Mouse (Mus musculus) erythroblast, embryonic 14.5 days (primary cell): ENCODE data around the gene Ccdc149.

Source experiments
- GATA1 ChIP-seq: IDR thresholded peaks from 2 replicates; pipeline ENCODE4 v1.6.1; 2012; ENCODE audit warnings: low read length, inconsistent platforms, mixed read lengths
- TAL1 ChIP-seq: IDR thresholded peaks from 3 replicates; pipeline ENCODE4 v1.6.1; 2012; ENCODE audit warnings: low read length, inconsistent platforms, mixed read lengths

DNA sequence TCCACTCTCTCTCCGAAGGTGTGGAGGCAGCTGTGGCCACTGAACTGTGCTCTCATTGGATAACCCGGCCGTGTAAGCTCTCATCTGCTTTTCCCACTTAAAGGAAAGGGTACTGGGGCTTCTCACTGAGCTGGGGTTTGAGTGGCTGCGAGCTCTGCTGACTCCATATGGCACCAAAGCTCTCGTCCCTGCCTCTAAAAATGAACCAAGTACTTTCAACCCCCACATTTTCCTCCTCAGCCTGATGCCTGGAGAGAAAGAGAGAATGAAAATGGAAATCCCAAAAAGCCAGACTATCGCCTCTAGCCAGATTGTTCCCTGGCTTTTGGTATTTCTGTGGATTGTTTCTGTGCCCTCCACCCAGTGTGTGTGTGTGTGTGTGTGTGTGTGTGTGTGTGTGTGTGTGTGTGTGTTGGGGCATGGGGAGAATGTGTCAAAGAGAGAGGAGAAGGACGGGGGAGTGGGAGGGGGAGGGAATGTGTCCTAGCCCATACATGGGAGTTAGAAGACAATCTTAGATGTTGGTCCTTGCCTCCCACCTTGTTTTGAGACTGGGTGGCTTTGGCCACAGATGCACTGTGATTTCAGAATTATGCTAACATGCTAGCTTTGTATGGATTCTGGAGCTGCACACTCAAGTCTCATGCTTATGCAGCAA, 83.1 kb downstream of the Ccdc149 start:
- no peak for TF ChIP-seq TAL1
- no peak for TF ChIP-seq GATA1
